Mouse (Mus musculus): ENCODE measurements around the gene Pde10a.
"Not testable (repeated sequence)": the region's sequence is repeated elsewhere in the genome, so short reads cannot be mapped to it uniquely, and the experiment has no call there.

The Pde10a gene

GRCm38 (mm10) chr17:8647372-8647871 is 122.2 kb downstream of the Pde10a start:
- no peak for DNase-seq (ENCODE audit: low spot score)

- DNase-seq (ENCODE audit: low spot score): no peak
These were observed 123.1 kb downstream of the Pde10a start for GRCm38 (mm10) chr17:8648310-8648709.

- DNase-seq (ENCODE audit: low spot score): no peak
These were observed 127.6 kb downstream of the Pde10a start for GRCm38 (mm10) chr17:8652681-8653262.

GRCm38 (mm10) chr17:8657661-8658060 is 132.5 kb downstream of the Pde10a start:
- DNase-seq (ENCODE audit: low spot score): peak; percentile 2

GRCm38 (mm10) chr17:8658751-8659454 is 133.7 kb downstream of the Pde10a start:
- DNase-seq (ENCODE audit: low spot score): no peak

- no peak for DNase-seq (ENCODE audit: low spot score)
These were observed 141.7 kb downstream of the Pde10a start for GRCm38 (mm10) chr17:8666912-8667311.

- DNase-seq (ENCODE audit: low spot score): no peak
These were observed 149.5 kb downstream of the Pde10a start for GRCm38 (mm10) chr17:8674651-8675050.

- no peak for DNase-seq (ENCODE audit: low spot score)
These were observed 161.2 kb downstream of the Pde10a start for GRCm38 (mm10) chr17:8686356-8686755.

- DNase-seq (ENCODE audit: low spot score): no peak
These were observed 162.9 kb downstream of the Pde10a start for GRCm38 (mm10) chr17:8688096-8688495.

GRCm38 (mm10) chr17:8698265-8698664 is 173.1 kb downstream of the Pde10a start:
- no peak for DNase-seq (ENCODE audit: low spot score)

GRCm38 (mm10) chr17:8698793-8699192 is 173.6 kb downstream of the Pde10a start:
- no peak for DNase-seq (ENCODE audit: low spot score)

- no peak for DNase-seq (ENCODE audit: low spot score)
These were observed 175.9 kb downstream of the Pde10a start for GRCm38 (mm10) chr17:8701096-8701495.

- DNase-seq (ENCODE audit: low spot score): no peak
These were observed 177.3 kb downstream of the Pde10a start for GRCm38 (mm10) chr17:8702503-8702902.

- DNase-seq (ENCODE audit: low spot score): no peak
These were observed 182.8 kb downstream of the Pde10a start for GRCm38 (mm10) chr17:8708006-8708405.

- DNase-seq (ENCODE audit: low spot score): not testable (repeated sequence)
These were observed 187.6 kb downstream of the Pde10a start for GRCm38 (mm10) chr17:8712734-8713133.

GRCm38 (mm10) chr17:8720961-8721360 is 195.8 kb downstream of the Pde10a start:
- no peak for DNase-seq (ENCODE audit: low spot score)

- DNase-seq (ENCODE audit: low spot score): no peak
These were observed 199.3 kb downstream of the Pde10a start for GRCm38 (mm10) chr17:8724464-8724974.

- no peak for DNase-seq (ENCODE audit: low spot score)
These were observed 203.5 kb downstream of the Pde10a start for GRCm38 (mm10) chr17:8728646-8729045.

- DNase-seq (ENCODE audit: low spot score): no peak
These were observed 204.6 kb downstream of the Pde10a start for GRCm38 (mm10) chr17:8729808-8730207.

- DNase-seq (ENCODE audit: low spot score): no peak
These were observed 205.9 kb downstream of the Pde10a start for GRCm38 (mm10) chr17:8731073-8731472.

- no peak for DNase-seq (ENCODE audit: low spot score)
These were observed 211.1 kb downstream of the Pde10a start for GRCm38 (mm10) chr17:8736259-8736658.

GRCm38 (mm10) chr17:8742772-8743171 is 217.6 kb downstream of the Pde10a start:
- DNase-seq (ENCODE audit: low spot score): no peak

- DNase-seq (ENCODE audit: low spot score): no peak
These were observed 220.2 kb downstream of the Pde10a start for GRCm38 (mm10) chr17:8745334-8745733.

Measured in yolk sac, embryonic 10.5 days (tissue).